Mouse (Mus musculus) C2C12 (cell line): Measurements from ENCODE around the gene Tnr.

Experiments used
- CEBPB ChIP-seq: IDR thresholded peaks from one replicate; pipeline ENCODE4 v1.6.1; 2011; ENCODE audit warnings: low read depth, mild to moderate bottlenecking, control low read depth, moderate library complexity
- CTCF ChIP-seq: IDR thresholded peaks from one replicate; pipeline ENCODE4 v1.5.1; 2011; ENCODE audit not compliant: control insufficient read depth, insufficient read depth, insufficient read length
- MAX ChIP-seq: IDR thresholded peaks from one replicate; pipeline ENCODE4 v1.6.1; 2011; ENCODE audit warnings: mild to moderate bottlenecking, control low read depth
- MYOD1 ChIP-seq: IDR thresholded peaks from one replicate; pipeline ENCODE4 v1.6.1; 2011; ENCODE audit warnings: low read depth; ENCODE audit not compliant: control insufficient read depth, insufficient read length
- USF1 ChIP-seq: IDR thresholded peaks from one replicate; pipeline ENCODE4 v1.6.1; 2011; ENCODE audit warnings: low read depth, mild to moderate bottlenecking, control low read depth, moderate library complexity

DNA sequence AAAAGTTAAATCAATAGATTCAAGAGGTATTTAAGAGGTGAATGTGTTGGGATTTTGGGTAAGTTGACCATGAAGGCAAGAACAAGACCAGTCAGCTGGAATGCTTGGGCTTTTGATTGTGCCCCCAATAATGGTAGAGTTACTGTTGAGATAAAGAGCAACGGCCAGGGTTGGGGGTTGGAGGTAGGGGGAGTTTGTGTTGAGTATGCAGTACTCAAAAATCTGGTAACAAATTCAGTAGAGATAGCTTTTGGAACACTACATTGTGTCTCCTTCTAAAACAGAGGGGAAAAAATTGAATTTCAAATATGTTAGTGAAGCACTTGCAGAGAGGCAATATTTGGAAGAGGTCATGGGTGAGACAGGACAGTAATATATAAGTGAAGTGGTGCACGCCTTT is 49.5 kb downstream of the Tnr start:
- TF ChIP-seq CTCF (no peak), MYOD1 (no peak), USF1 (no peak), MAX (no peak), CEBPB (no peak)
